Mouse (Mus musculus) heart, postnatal 0 days (tissue): ENCODE results near the gene Tmem102.

Experiments used
- CTCF ChIP-seq: IDR thresholded peaks from 2 replicates; pipeline ENCODE4 v1.5.1; 2016; ENCODE audit warnings: antibody characterized with exemption, control low read depth, low read depth
- EP300 ChIP-seq: IDR thresholded peaks from 2 replicates; pipeline ENCODE4 v1.6.1; 2016; ENCODE audit warnings: antibody characterized with exemption, low read depth

DNA sequence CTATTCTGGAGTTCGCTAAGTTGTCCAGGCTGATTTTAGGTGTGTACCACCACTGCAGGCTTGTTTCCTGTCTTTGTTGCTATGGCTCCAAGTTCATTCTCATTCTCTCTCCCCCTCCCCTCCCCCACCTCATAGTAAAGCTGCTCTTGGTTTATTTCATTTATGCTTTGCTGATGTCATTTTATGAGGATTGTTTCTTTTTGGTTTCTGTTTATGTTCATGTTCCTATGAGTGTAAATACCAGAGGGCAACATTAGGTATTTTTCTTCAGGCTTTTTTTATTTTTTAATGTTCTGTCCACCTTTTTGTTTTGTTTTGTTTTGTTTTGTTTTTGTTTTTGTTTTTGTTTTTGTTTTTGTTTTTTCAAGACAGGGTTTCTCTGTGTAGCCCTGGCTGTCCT lies 43.6 kb downstream of the Tmem102 start, which contains the start of gene Slc35g3:
- TF ChIP-seq EP300 (no peak), CTCF (no peak)
